Mouse (Mus musculus) T-helper 1 cell (primary cell): Measurements from ENCODE around the gene Plekha4.

ENCODE experiments used
- in situ Hi-C: fragments of 300-600 bp; cut with MboI, MseI; formaldehyde crosslinking; loops from one replicate; pipeline ENCODE4 v1.15.1; 2025; ENCODE audit warnings: high pct_unique_total_duplicates

Plekha4 gene

DNA sequence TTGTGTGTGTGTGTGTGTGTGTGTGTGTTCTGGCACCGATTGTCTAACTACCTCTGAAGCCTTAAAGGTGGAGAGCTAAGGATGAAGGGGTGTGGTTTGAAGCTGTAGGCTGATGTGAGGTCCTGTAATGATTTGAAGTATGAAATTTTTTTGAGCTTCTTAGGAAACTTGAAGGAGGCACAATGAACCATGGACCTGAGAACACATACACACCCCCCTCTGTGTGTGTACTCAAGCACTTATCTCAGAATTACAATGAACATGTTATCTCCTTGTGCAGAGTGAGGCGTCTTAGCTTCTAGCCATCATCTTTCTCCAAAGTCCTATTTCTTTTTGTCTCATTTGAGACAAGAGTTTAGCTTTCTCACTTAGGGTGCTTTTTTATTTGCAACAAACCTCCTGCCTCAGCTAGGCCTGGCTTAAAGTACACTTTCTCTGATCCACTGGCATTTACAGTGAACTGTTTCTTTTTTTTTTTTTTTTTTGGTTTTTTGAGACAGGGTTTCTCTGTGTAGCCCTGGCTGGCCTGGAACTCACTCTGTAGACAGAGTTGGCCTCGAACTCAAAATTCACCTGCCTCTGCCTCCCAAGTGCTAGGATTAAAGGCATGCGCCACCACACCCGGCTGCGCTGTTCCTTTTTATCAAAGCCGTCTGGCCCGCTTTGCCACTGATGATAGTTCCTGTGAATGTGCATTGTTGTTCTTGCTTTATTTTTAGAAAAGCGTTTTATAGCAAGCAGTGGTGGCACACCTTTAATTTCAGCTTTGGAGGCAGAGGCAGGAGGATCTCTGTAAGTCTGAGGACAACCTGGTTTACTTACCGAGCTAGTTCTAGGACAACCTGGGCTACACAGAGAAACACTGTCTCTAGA is 42.7 kb downstream of the Plekha4 start:
- in situ Hi-C loops, result no loop called here

DNA sequence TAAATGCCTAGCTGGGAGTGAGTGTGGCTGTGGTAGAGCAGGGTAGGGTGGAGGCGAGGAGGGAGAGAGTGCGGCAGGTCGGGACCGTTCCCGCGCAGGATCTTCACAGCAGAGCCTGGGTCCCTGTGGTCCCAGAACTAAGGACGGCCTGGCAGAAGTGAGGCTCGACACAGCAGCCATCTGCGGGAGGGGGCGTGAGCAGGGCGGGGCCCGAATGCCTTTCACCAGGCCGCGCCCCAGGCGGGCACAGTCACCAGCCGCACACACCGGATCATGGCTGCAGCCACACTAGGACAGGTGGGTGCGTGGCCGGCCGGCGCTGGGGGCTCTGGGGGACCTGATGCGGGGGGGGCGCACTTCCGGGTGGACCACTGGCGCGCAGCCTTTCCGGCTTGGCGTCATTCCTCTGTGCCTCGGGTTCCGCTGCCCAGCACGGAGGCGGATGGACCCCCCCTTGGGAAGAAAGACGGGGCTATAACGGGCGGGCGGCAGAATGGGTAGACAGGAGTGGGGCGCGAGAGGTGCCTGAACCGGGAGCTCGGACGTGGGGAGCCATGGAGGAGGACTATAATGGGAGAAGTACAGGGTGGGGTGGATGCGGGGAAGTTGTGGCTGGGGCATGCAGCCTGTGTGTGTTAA is 44.1 kb downstream of the Plekha4 start, which contains the start of gene Bcat2:
TSS of gene Bcat2 (plus strand) at position 51 of the 639 bp plus-strand sequence.
- in situ Hi-C loops, result no loop called here

DNA sequence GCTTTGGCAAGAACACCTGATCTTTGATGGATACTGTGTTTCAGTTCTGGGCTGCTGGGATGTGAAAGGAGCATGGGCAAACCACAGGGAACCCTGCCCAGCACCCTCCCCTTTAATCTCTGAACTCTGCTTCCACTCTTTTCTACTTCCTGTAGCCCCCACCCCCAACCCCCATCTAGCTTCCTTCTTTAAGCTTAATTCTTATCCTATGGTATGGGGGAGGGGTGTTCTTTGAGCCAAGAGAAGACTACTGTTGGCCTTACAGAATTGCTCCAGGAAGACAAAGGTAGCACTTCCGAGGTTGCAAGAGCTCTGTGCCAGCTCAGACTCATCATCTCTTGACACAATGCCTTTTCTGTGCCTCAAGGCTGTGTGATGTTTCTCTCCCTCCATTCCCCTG is 45.8 kb downstream of the Plekha4 start:
- in situ Hi-C loops, result no loop called here

DNA sequence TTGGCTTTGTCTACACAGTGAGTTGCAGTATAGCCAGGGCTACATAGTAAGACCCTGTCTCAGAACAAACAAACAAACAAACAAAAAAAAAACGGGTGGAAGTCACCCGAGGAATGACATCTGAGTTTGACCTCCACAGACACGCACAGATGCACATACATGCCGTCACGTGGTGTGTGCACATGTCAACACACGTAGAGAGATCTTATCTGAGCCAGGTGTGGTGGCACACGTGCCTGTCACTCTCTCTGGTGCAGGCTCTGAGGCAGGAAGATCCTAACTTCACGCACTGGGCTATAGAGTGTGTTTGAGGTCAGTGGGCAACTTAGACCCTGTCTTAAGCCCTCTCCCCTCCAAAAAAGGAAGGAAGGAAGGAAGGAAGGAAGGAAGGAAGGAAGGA is 47.8 kb downstream of the Plekha4 start:
- in situ Hi-C loops, result no loop called here

DNA sequence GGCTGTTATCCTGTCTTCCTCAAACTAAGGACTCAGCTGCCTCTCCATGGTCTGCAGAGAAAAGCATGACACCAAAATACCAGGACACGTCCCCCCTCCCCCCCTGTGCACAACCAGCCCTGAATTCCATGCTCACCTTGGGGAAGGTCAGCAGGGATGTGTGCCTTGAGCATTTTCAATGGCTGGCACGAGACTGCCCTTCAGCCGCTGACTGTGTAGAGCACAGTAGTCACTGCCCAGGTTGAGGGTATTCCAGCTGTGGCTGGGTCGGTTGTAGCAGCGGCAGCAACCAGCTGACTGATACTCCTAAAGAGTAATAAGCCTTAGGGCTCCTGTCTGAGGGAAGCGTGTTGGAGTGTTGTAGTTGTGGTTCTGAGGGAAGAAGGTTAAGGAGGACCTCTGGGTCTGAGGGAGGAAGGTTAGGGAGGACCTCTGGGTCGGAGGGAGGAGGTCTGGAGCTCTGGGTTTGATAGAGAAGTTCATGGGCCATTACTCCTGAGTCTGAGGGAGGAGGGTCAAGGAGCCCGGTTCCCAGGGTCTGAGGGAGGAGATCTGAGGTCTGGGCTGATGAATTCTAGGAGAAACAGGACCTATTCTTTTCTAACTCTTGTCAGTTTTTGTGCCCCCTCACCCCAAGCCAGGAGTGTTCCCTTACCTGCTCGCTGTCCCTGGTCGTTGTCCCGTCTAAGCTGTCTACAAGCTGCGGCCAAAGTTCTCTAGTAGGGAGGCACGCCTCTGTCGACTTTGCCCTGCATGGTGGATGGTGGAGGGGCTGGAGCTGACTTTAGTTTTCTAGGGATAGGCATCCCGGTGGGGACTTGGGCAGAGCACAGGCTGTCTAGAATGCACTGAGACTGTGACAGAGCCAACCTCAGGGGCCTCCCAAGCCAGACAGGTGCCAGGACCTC is 48.6 kb downstream of the Plekha4 start:
- in situ Hi-C loops, result no loop called here

DNA sequence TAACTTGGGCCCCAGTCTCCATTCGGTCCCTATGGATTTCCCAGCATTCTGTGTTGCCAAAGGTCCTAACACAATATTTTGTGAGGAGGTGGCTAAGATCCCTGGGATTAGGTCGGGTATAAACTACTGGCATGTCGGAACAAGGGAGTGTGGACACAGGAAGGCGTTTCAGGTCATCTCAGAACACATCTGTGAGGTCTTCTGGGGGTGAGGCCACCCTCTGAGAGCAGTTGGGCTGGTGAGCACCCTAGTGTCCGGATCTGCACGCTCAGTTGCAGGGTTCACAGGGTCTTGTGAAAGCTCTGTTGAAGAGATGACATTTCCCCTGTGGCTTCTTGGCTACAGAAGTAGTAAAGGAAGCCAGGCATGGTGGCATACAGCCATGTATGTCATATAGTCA is 59.8 kb downstream of the Plekha4 start:
- in situ Hi-C loops, result no loop called here

DNA sequence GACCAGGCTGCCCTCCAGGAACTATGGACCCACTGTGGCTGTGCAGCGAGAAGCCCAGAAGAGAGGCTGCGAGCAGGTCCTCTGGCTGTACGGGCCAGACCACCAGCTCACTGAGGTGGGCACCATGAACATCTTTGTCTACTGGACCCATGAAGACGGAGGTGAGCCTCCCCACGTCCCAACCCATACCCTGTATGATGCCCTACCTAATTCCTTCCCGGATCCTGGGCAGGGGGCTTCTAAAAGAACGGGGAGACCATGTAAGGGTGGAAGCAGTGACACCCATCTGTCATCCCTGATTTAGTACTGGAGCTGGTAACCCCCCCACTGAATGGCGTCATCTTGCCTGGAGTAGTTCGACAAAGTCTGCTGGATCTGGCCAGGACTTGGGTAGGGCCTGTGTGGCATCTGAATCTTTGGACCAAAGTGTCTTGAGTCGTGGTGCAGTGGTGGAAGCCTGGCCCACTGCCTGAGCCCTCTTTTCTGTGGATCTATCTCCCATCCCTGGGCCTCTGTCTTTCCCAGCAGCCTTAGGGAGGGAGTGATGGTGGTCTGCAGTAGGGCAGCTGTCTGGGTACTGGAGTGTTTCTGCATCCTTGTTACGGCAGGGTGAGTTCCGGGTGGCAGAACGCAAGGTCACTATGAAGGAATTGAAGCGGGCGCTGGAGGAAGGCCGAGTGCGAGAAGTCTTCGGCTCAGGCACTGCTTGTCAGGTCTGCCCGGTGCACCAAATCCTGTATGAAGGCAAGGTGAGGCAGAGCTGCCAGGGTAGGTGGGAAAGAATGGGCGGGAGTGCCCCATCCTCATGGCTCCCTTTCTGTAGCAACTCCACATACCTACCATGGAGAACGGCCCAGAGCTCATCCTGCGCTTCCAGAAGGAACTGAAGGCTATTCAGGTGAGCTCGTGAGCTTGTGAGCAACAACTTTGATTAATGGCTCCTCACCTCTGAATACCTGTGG is 61.8 kb downstream of the Plekha4 start:
- in situ Hi-C loops, result no loop called here

DNA sequence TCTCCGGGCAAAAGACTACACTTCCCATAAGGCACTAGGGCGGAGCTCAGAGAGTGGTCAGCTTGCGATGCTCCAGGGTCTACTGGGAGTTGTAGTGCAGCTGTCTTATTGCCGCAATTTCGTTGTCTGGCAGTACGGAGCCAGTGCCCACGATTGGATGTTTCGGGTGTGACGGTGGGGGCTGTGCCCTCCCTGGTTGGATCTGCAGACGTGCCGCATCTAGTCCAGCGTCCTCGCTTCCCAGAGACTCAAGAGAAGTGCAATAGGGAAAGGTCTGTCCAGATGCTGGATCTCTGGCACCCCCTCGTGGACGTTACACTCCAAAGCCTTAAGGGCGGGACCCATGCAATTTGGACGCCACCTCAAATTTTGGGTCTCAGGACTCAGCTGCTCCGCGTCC is 63.0 kb downstream of the Plekha4 start:
- in situ Hi-C loops, result no loop called here

DNA sequence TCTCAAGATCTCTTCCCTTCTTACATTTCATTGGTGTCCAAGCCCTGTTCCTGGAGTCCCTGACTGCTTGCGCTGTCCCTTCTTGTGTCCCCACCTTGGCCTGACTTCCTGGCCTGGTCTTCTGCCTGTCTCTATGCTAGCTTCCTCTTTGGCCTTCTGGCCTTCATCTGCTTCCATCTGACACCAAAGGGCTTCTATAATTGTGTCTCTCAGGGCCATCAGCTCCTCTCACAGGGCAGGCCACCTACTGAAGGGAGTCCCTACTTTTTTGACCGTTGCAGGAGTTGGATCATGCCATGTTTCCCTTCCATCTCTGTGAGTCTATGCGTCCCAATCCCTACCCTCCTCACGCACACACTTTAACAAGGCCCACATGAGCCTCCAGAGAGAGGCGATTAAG is 63.8 kb downstream of the Plekha4 start:
- in situ Hi-C loops, result no loop called here

DNA sequence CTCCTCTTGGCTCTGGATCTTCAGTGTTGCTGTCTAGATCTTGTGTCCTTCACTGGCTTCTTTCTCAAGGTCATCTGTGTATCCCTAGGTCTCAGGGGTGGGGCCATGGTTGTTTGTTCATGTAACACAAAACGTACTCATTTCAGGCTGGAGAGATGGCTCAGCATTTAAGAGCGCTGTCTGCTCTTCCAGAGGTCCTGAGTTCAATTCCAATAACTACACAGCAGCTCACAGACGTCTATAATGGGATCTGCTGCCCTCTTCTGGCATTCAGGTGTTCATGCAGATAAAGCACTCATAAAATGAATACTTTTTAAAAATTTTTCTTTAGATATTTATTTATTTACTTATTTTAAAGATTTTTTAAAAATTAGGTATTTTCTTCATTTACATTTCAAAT is 64.7 kb downstream of the Plekha4 start:
- in situ Hi-C loops, result no loop called here

DNA sequence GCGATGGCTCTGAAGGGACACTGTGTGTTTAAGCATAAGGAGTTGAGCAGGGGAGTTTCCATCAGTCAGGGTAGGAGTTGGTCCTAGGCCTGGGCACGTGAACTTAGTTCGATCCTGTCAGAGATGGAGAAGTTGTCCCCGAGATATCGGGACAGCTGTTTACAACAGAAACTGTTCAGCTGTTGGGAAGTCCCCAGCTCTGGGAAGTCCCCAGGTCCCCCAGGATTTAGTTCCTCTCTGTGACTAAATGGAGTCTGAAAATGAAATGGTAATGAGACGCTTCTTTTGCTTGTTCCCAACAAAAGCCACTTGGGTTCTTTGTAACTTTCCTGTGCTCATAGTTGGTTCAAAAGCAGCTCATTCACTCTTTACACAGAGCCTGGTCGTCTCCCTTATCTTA is 65.8 kb downstream of the Plekha4 start:
- in situ Hi-C loops, result no loop called here

DNA sequence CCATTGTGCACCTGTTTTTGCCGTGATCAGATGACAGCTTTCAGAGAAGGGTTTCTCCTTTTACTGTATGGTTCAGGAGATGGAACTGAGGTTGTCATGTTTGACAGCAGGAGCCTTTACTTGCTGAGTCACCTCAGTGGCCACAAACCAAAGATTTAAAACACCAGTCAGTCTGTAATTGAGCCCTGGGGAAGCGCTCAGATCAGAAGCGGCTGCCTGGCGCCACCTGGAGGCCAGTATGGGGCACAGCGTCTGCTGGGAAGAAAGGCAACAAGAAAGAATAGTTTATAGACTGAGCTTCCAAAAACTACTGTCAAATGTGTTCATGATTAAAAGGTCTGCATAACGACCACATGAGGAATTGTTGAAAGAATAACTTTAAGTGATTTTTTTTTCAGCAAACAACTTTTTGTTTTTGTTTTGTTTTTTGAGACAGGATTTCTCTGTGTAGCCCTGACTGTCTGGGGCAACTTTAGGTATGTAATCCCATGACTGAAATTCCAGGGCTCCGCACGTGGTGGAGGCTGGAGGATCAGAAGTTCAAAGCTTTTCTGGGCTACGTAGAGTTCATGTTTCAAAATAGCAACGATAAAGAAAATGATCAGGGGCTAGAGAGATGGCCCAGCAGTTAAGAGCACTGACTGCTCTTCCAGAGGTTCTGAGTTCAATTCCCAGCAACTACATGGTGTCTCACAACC is 67.1 kb downstream of the Plekha4 start:
- in situ Hi-C loops, result no loop called here

DNA sequence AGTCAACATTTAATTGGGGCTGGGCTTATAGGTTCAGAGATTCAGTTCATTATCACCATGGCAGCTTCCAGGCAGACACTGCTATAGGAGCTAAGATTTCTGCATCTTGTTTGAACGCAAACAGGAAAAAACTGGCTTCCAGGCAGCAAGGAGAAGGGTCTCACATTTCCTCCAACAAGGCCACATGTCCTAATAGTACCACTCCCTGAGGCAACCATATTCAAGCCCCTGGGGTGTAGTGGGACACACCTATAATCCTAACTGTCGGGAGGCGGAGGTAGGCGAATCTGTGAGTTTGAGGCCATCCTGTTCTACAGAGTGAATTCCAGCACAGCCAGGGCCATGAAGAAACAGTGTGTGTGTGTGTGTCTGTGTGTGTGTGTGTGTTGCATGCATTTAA is 69.0 kb downstream of the Plekha4 start:
- in situ Hi-C loops, result no loop called here

DNA sequence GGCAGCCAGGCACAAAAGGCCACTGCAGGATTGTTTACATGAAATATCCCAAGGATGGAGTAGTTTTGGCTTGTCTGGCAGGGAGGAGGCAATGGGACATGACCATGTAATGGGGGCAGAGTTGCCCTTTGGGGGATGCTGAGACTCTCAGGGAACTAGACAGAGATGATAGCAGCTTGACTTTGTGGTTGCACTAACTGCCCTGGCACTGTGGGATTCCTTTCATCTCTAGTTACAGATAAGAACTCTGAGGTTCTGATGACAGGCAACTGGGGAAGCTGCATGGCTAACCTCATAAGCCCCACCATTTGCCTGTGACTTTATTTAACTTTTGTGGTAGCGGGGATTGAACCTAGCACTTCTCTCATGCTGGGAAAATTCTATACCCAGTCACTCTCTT is 70.0 kb downstream of the Plekha4 start:
- in situ Hi-C loops, result no loop called here

DNA sequence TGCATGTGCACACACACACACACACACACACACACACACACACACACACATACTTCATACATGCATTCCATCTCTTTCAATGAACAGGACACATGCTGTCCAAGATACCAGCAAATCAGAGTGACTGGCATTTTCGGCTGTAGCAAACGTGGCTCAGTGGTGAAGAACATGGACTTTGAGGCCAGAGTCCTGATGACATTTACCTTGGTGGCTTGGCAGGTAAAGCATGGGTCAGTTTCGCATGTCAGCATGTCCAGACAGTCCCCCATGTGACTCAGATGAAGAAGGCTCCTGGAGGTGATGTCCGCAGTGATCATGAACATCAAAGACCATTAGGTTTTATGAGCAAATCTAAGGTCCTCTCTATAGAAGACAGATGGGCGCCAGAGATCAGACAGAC is 70.9 kb downstream of the Plekha4 start:
- in situ Hi-C loops, result no loop called here

DNA sequence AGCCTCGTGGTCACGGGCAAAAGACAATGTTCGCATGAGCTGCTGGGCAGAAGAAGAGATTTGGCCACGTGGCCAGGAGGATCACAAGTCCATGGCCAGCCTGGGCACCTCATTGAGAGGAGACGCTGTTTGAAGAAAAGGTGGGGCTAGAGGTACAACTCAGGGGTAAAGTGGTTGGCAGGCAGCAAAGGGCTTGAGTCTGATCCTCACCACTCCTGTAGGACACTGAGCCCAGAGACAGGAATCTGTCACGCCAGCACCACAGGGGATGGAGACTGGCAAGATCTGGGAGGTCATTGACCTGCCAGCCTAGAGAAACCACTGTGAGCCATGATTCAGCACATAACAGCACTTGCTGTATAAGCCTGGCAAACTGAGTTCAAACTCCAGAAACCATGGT is 71.4 kb downstream of the Plekha4 start:
- in situ Hi-C loops, result no loop called here

DNA sequence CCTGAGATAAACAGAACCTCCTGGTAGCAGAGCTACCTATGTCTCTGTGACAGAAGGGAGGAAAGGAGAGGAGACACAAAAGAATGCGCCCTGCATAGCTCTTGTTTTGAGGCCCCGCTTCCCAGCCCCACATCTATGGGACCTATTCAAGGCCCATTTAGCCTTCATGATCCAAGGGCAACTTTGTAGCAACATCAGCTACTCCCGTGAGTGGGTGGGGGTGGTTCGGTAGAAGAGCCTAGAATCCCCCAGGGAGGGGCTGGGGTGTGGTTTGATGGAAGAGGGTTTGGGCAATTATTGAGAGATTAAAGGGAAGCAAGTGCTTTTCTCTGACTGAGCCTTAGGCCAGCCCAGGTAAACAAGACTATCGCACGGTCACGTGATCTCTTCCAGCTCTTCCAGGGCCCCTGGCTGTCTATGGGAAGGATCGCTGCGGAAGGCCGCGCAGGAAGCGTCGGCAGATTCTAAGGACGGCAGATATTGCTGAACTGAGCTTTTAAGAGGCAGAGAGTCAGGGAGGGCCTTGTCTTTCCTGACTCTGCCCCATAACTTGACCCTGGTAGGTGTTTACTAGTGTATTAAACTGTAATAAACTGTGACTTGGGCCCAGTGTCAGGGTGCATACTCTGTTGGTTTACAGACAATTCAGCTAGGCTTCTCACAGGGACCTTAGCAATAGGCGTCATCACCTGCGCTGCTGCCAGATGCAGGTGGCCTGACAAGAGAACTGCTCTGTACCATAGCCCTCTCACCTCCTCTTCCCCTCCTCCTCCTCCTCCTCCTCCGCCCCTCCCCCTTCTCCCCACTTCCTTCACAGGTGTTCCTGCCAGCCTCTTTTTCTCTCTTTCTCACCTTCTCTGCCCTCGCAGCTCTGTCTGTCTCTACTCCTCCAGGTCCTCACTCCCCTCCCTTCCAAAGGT is 73.1 kb downstream of the Plekha4 start:
- in situ Hi-C loops, result no loop called here
